Mouse (Mus musculus) hindbrain, embryonic 14.5 days (tissue): ENCODE data around the gene Cd164. TPM values are rescaled to one million over a fixed set of nuclear protein-coding genes. Genes with fewer than 3 reads are reported as not detected.
"Not testable (repeated sequence)": the region's sequence is repeated elsewhere in the genome, so short reads cannot be mapped to it uniquely, and the experiment has no call there.

Experiments used
- ATAC-seq: fragments of 200-750 bp; cut with Nextera tagmentation; 2 replicates; pipeline ENCODE4 v1.8.0; 2017; ENCODE audit warnings: moderate number of reproducible peaks, mild to moderate bottlenecking, moderate TSS enrichment, moderate library complexity; ENCODE audit not compliant: low FRiP score
- DNase-seq: peaks from one replicate; pipeline ENCODE4 v3.0.0-alpha.2; 2015; ENCODE audit warnings: low spot score
- H3K27ac ChIP-seq: fragments of 300-500 bp; sonication (generic); 2 replicates; pipeline ENCODE4 v1.5.1; 2014; ENCODE audit warnings: mild to moderate bottlenecking, moderate library complexity
- H3K27me3 ChIP-seq: fragments of 300-500 bp; sonication (generic); 2 replicates; pipeline ENCODE4 v1.6.1; 2014; ENCODE audit warnings: mild to moderate bottlenecking, low read length, mixed read lengths; ENCODE audit not compliant: control insufficient read depth, insufficient read depth
- H3K36me3 ChIP-seq: fragments of 300-500 bp; sonication (generic); replicated peaks from 2 replicates; pipeline ENCODE4 v1.6.1; 2014; ENCODE audit not compliant: control insufficient read depth, insufficient read depth
- H3K4me1 ChIP-seq: fragments of 300-500 bp; sonication (generic); replicated peaks from 2 replicates; pipeline ENCODE4 v1.6.1; 2014; ENCODE audit warnings: antibody characterized with exemption, low read length, mixed read lengths; ENCODE audit not compliant: control insufficient read depth, insufficient read depth
- H3K4me2 ChIP-seq: fragments of 300-500 bp; sonication (generic); replicated peaks from 2 replicates; pipeline ENCODE4 v1.6.1; 2014; ENCODE audit warnings: mild to moderate bottlenecking, moderate library complexity
- H3K4me3 ChIP-seq: fragments of 300-500 bp; sonication (generic); replicated peaks from 2 replicates; pipeline ENCODE4 v1.5.1; 2014; ENCODE audit warnings: mild to moderate bottlenecking, low read length
- H3K9ac ChIP-seq: fragments of 300-500 bp; sonication (generic); 2 replicates; pipeline ENCODE4 v1.6.1; 2014
- H3K9me3 ChIP-seq: fragments of 300-500 bp; sonication (generic); 2 replicates; pipeline ENCODE4 v1.6.1; 2016; ENCODE audit warnings: low read length; ENCODE audit not compliant: control insufficient read depth
- WGBS: fragments of 180-500 bp; shearing (Covaris S2); extraction: QIAGEN DNeasy Blood & Tissue Kit; methylation state at CpG from one replicate; pipeline ENCODE4 v1.1.7; 2014; 5-methylcytosine and 5-hydroxymethylcytosine counted together
- polyA plus RNA-seq: library from polyadenylated mRNA; unstranded; fragments of >200 nt; fragmentation: Nextera tagmentation; extraction: Ambion mirVana; gene quantifications from 2 replicates; pipeline ENCODE4 v1.2.1, GENCODE M21; 2014

Gene Cd164
- polyA plus RNA-seq, 1 experiment from 2014 or later = 68.4 TPM

GRCm38 (mm10) chr10:41489708-41490517, 29.3 kb upstream of the Cd164 start, which contains the start of the genes Smpd2 and Ppil6:
Smpd2 (minus strand) TSS chr10:41490369.
Ppil6 (plus strand) TSS chr10:41490439.
- H3K4me3 ChIP-seq = peak within 1 kb of the TSS; percentile 51
- H3K9ac ChIP-seq = peak within 1 kb of the TSS; percentile 69
- under 1% methylated on average over 50 of the region's 50 CpGs for WGBS
- no peak within 1 kb of the TSS for H3K27ac ChIP-seq
- 0 out of 2 replicates have a peak, but pooled peaks cover 15% of the 10 kb centered on the region for H3K4me1 ChIP-seq
- H3K4me2 ChIP-seq = peak within 1 kb of the TSS; percentile 95
- ATAC-seq (peak; percentile 95), DNase-seq (peak; percentile 90)
- no peaks in the 10 kb centered on the region for H3K9me3 ChIP-seq
- H3K27me3 ChIP-seq = peaks cover 5% of the 10 kb centered on the region
- peaks cover 30% of the 10 kb centered on the region for H3K36me3 ChIP-seq

GRCm38 (mm10) chr10:41490518-41490873, 28.7 kb upstream of the Cd164 start:
- DNase-seq = no peak
- Histone ChIP-seq H3K27ac (no peak overlapping the region), H3K4me1 (0 out of 2 replicates have a peak, but pooled peaks cover 15% of the 10 kb centered on the region), H3K4me2 (peak overlapping the region; percentile 95), H3K9me3 (no peaks in the 10 kb centered on the region), H3K9ac (peak overlapping the region; percentile 69), H3K4me3 (peak overlapping the region; percentile 51), H3K36me3 (peaks cover 24% of the 10 kb centered on the region), H3K27me3 (peaks cover 5% of the 10 kb centered on the region)
- under 1% methylated on average over 29 of the region's 29 CpGs for WGBS
- peak; percentile 58; the same call in 1 of the 2 replicates for ATAC-seq

- H3K27me3 ChIP-seq = peaks cover 5% of the 10 kb centered on the region
- peak overlapping the region; percentile 95 for H3K4me2 ChIP-seq
- H3K9me3 ChIP-seq = no peaks in the 10 kb centered on the region
- peaks cover 19% of the 10 kb centered on the region for H3K36me3 ChIP-seq
- H3K4me3 ChIP-seq = peak overlapping the region; percentile 51
- no peak overlapping the region for H3K27ac ChIP-seq
- 0 out of 2 replicates have a peak, but pooled peaks cover 15% of the 10 kb centered on the region for H3K4me1 ChIP-seq
- no peak for DNase-seq
- no peak for ATAC-seq
- no peak overlapping the region for H3K9ac ChIP-seq
- 41% methylated on average over 4 of the region's 4 CpGs for WGBS
These were observed 28.1 kb upstream of the Cd164 start for GRCm38 (mm10) chr10:41491111-41491510.

- ATAC-seq (no peak), DNase-seq (peak; percentile 52)
- Histone ChIP-seq H3K4me1 (no peaks in the 10 kb centered on the region), H3K4me3 (no peak overlapping the region), H3K9ac (no peak overlapping the region), H3K36me3 (no peaks in the 10 kb centered on the region), H3K4me2 (no peak overlapping the region), H3K27ac (no peak overlapping the region), H3K9me3 (no peaks in the 10 kb centered on the region), H3K27me3 (no peaks in the 10 kb centered on the region)
- 60% methylated on average over 4 of the region's 4 CpGs for WGBS
These were observed 18.3 kb upstream of the Cd164 start for GRCm38 (mm10) chr10:41500941-41501340.

GRCm38 (mm10) chr10:41504996-41505395, 14.2 kb upstream of the Cd164 start:
- H3K9ac ChIP-seq = no peak overlapping the region
- no peak overlapping the region for H3K27ac ChIP-seq
- H3K9me3 ChIP-seq = no peaks in the 10 kb centered on the region
- no peaks in the 10 kb centered on the region for H3K36me3 ChIP-seq
- H3K27me3 ChIP-seq = no peaks in the 10 kb centered on the region
- ATAC-seq (no peak; the same call in 1 of the 2 replicates), DNase-seq (no peak)
- no peaks in the 10 kb centered on the region for H3K4me1 ChIP-seq
- WGBS = 88% methylated on average over 1 of the region's 1 CpGs
- H3K4me2 ChIP-seq = no peak overlapping the region
- no peak overlapping the region for H3K4me3 ChIP-seq

- peak; percentile 66; the same call in 1 of the 2 replicates for ATAC-seq
- not testable (repeated sequence) for H3K9ac ChIP-seq
These were observed 13.8 kb upstream of the Cd164 start for GRCm38 (mm10) chr10:41505446-41505845.

GRCm38 (mm10) chr10:41509160-41509559, 10.1 kb upstream of the Cd164 start:
- Histone ChIP-seq H3K9ac (no peak overlapping the region), H3K4me3 (no peak overlapping the region), H3K27ac (no peak overlapping the region), H3K4me1 (no peaks in the 10 kb centered on the region), H3K36me3 (no peaks in the 10 kb centered on the region), H3K4me2 (no peak overlapping the region), H3K27me3 (no peaks in the 10 kb centered on the region), H3K9me3 (no peaks in the 10 kb centered on the region)
- ATAC-seq (no peak), DNase-seq (no peak)
- WGBS = 33% methylated on average over 2 of the region's 2 CpGs

More at GRCm38 (mm10) chr10:41505446-41505845, 13.8 kb upstream of the Cd164 start:
- not testable (repeated sequence) for H3K4me1 ChIP-seq, H3K4me3 ChIP-seq, H3K4me2 ChIP-seq, H3K9me3 ChIP-seq, H3K36me3 ChIP-seq, H3K27me3 ChIP-seq, H3K27ac ChIP-seq
- WGBS = 3% methylated on average over 3 of the region's 3 CpGs
- DNase-seq = peak; percentile 84

GRCm38 (mm10) chr10:41514301-41514700, 4.9 kb upstream of the Cd164 start:
- Histone ChIP-seq H3K4me3 (no peak overlapping the region), H3K9me3 (no peaks in the 10 kb centered on the region), H3K27me3 (no peaks in the 10 kb centered on the region), H3K4me2 (no peak overlapping the region), H3K36me3 (no peaks in the 10 kb centered on the region), H3K9ac (no peak overlapping the region), H3K27ac (no peak overlapping the region), H3K4me1 (no peaks in the 10 kb centered on the region)
- 78% methylated on average over 4 of the region's 4 CpGs for WGBS
- DNase-seq (no peak), ATAC-seq (no peak)

- ATAC-seq (no peak), DNase-seq (no peak)
- Histone ChIP-seq H3K36me3 (no peaks in the 10 kb centered on the region), H3K4me2 (no peak overlapping the region), H3K27me3 (no peaks in the 10 kb centered on the region), H3K4me3 (no peak overlapping the region), H3K9ac (no peak overlapping the region), H3K4me1 (no peaks in the 10 kb centered on the region), H3K27ac (no peak overlapping the region), H3K9me3 (no peaks in the 10 kb centered on the region)
These were observed 4.3 kb upstream of the Cd164 start for GRCm38 (mm10) chr10:41514921-41515320.
